Mouse (Mus musculus): ENCODE measurements around the gene Olfr1140. TPM values are rescaled to one million over a fixed set of nuclear protein-coding genes. Genes with fewer than 3 reads are reported as not detected.

Olfr1140 gene
- not detected in 2 replicates for polyA plus RNA-seq (2014; fragmentation: Nextera tagmentation; extraction: Ambion mirVana)

DNA sequence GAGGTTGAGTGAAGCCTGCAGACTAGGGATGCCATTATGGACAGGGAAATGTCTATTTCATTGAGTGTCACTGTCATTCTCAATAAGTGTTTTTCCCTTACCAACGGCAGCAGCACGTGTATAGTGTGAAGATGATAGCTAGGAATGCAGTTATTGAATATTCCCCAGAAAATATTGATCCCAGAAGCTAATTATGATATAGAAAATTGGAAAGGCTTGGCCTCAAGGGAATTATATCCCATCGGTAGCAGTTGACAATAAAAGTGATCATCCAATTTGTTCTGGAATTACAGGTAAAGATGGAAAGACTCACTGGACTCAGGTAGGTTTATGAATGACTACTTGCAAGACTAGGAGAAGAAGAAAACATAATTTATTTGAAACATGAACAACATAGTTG is at the start of gene Olfr1140:
Gene Olfr1140, plus strand, starts transcription at position 301 of the 400 bp plus-strand sequence.
- no peaks in the 10 kb centered on the region for H3K4me1 ChIP-seq (ENCODE audit: control insufficient read depth, insufficient read depth, low read length)
- H3K4me2 ChIP-seq (ENCODE audit: low read depth, low read length), result no peak within 1 kb of the TSS
- no peak within 1 kb of the TSS for H3K4me3 ChIP-seq (ENCODE audit: low read depth, low read length)
- H3K9me3 ChIP-seq (replicated peaks; ENCODE audit: control insufficient read depth, low read length), result no peaks in the 10 kb centered on the region
- WGBS, result 73% methylated on average over 3 of the region's 3 CpGs
- DNase-seq (ENCODE audit: low spot score) (no peak), ATAC-seq (replicated peaks; ENCODE audit: insufficient number of reproducible peaks, low FRiP score, low TSS enrichment, low read depth) (no peak)
- H3K27me3 ChIP-seq (ENCODE audit: control insufficient read depth, insufficient read depth, low read length), result no peaks in the 10 kb centered on the region
- H3K9ac ChIP-seq (replicated peaks; ENCODE audit: low read length), result no peak within 1 kb of the TSS
- no peak within 1 kb of the TSS for H3K27ac ChIP-seq (replicated peaks; ENCODE audit: low read depth, low read length)
- no peaks in the 10 kb centered on the region for H3K36me3 ChIP-seq (replicated peaks; ENCODE audit: control insufficient read depth, insufficient read depth, low read depth, low read length)

DNA sequence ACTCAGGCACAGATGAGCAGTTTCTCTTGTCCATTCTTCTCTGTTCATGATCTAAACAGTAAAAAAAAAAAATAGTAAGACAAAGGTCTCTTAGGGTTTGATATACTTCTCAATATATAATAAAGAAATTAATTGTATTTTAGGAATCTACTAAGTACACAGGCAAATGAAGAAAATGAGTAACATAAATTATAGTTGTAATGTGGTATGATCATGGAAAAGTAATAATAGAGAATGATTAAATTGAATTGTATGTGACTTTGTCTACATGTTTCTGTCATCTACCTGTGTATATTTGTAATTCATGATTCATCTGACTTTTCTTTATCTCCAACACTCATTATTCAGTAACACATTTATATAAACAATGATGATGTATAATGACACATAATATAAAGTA is 49.7 kb upstream of the Olfr1140 start, which contains the start of gene Olfr1136:
Gene Olfr1136, minus strand, starts transcription at position 101 of the 400 bp plus-strand sequence.
- ATAC-seq (replicated peaks; ENCODE audit: insufficient number of reproducible peaks, low FRiP score, low TSS enrichment, low read depth) (no peak), DNase-seq (ENCODE audit: low spot score) (no peak)
- Histone ChIP-seq H3K27ac (replicated peaks; ENCODE audit: low read depth, low read length) (no peak within 1 kb of the TSS), H3K9ac (replicated peaks; ENCODE audit: low read length) (no peak within 1 kb of the TSS), H3K27me3 (ENCODE audit: control insufficient read depth, insufficient read depth, low read length) (no peaks in the 10 kb centered on the region), H3K36me3 (replicated peaks; ENCODE audit: control insufficient read depth, insufficient read depth, low read depth, low read length) (no peaks in the 10 kb centered on the region), H3K4me1 (ENCODE audit: control insufficient read depth, insufficient read depth, low read length) (no peaks in the 10 kb centered on the region), H3K9me3 (replicated peaks; ENCODE audit: control insufficient read depth, low read length) (no peaks in the 10 kb centered on the region), H3K4me2 (ENCODE audit: low read depth, low read length) (no peak within 1 kb of the TSS), H3K4me3 (ENCODE audit: low read depth, low read length) (no peak within 1 kb of the TSS)

DNA sequence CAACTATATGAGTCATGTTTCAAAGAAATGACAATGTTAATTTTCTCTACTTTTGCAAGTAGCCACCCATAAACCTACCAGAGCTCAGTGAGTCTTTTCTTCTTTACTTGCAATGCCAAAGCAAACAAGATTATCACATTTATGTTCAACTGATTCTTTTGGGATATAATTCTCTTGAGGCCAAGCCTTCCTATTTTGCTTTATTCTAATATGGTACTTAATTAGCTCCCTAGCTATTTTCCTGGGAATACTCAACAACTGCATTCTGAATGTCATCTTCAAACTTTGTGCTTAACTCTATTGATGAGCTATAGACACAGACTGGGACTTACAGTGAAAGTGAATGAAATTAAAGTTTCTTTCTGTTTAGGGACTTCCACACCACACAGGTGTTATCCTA is 30.5 kb upstream of the Olfr1140 start, which contains the start of gene Olfr1137:
Gene Olfr1137, minus strand, starts transcription at position 101 of the 400 bp plus-strand sequence.
- Histone ChIP-seq H3K9ac (replicated peaks; ENCODE audit: low read length) (no peak within 1 kb of the TSS), H3K9me3 (replicated peaks; ENCODE audit: control insufficient read depth, low read length) (no peaks in the 10 kb centered on the region), H3K4me2 (ENCODE audit: low read depth, low read length) (no peak within 1 kb of the TSS), H3K36me3 (replicated peaks; ENCODE audit: control insufficient read depth, insufficient read depth, low read depth, low read length) (no peaks in the 10 kb centered on the region), H3K4me1 (ENCODE audit: control insufficient read depth, insufficient read depth, low read length) (no peaks in the 10 kb centered on the region), H3K27me3 (ENCODE audit: control insufficient read depth, insufficient read depth, low read length) (no peaks in the 10 kb centered on the region), H3K4me3 (ENCODE audit: low read depth, low read length) (no peak within 1 kb of the TSS), H3K27ac (replicated peaks; ENCODE audit: low read depth, low read length) (no peak within 1 kb of the TSS)
- no peak for ATAC-seq (replicated peaks; ENCODE audit: insufficient number of reproducible peaks, low FRiP score, low TSS enrichment, low read depth)
- DNase-seq (ENCODE audit: low spot score), result no peak

- Histone ChIP-seq H3K27ac (replicated peaks; ENCODE audit: low read depth, low read length) (no peak within 1 kb of the TSS), H3K36me3 (replicated peaks; ENCODE audit: control insufficient read depth, insufficient read depth, low read depth, low read length) (no peaks in the 10 kb centered on the region), H3K4me1 (ENCODE audit: control insufficient read depth, insufficient read depth, low read length) (no peaks in the 10 kb centered on the region), H3K9ac (replicated peaks; ENCODE audit: low read length) (no peak within 1 kb of the TSS), H3K4me2 (ENCODE audit: low read depth, low read length) (no peak within 1 kb of the TSS), H3K4me3 (ENCODE audit: low read depth, low read length) (no peak within 1 kb of the TSS), H3K27me3 (ENCODE audit: control insufficient read depth, insufficient read depth, low read length) (no peaks in the 10 kb centered on the region), H3K9me3 (replicated peaks; ENCODE audit: control insufficient read depth, low read length) (no peaks in the 10 kb centered on the region)
- ATAC-seq (replicated peaks; ENCODE audit: insufficient number of reproducible peaks, low FRiP score, low TSS enrichment, low read depth), result no peak
- 82% methylated on average over 1 of the region's 1 CpGs for WGBS
- no peak for DNase-seq (ENCODE audit: low spot score)
Measured at GRCm38 (mm10) chr2:87739878-87740277, 3.7 kb upstream of the Olfr1140 start, which contains the start of gene Olfr1138. Gene Olfr1138 (minus strand): TSS chr2:87739978.

- ATAC-seq (replicated peaks; ENCODE audit: insufficient number of reproducible peaks, low FRiP score, low TSS enrichment, low read depth) (no peak), DNase-seq (ENCODE audit: low spot score) (no peak)
- no peaks in the 10 kb centered on the region for H3K9me3 ChIP-seq (replicated peaks; ENCODE audit: control insufficient read depth, low read length)
- H3K4me1 ChIP-seq (ENCODE audit: control insufficient read depth, insufficient read depth, low read length), result no peaks in the 10 kb centered on the region
- no peaks in the 10 kb centered on the region for H3K36me3 ChIP-seq (replicated peaks; ENCODE audit: control insufficient read depth, insufficient read depth, low read depth, low read length)
- H3K27me3 ChIP-seq (ENCODE audit: control insufficient read depth, insufficient read depth, low read length), result no peaks in the 10 kb centered on the region
- H3K27ac ChIP-seq (replicated peaks; ENCODE audit: low read depth, low read length), result no peak within 1 kb of the TSS
- H3K9ac ChIP-seq (replicated peaks; ENCODE audit: low read length), result no peak within 1 kb of the TSS
- H3K4me2 ChIP-seq (ENCODE audit: low read depth, low read length), result no peak within 1 kb of the TSS
- H3K4me3 ChIP-seq (ENCODE audit: low read depth, low read length), result no peak within 1 kb of the TSS
- WGBS, result 89% methylated on average over 1 of the region's 1 CpGs
Measured at GRCm38 (mm10) chr2:87753891-87754290, 10.3 kb downstream of the Olfr1140 start, which contains the start of gene Olfr1141. Gene Olfr1141 (minus strand): TSS chr2:87753991.

GRCm38 (mm10) chr2:87776143-87776542 is 32.6 kb downstream of the Olfr1140 start:
- H3K9me3 ChIP-seq (replicated peaks; ENCODE audit: control insufficient read depth, low read length), result no peaks in the 10 kb centered on the region
- DNase-seq (ENCODE audit: low spot score) (no peak), ATAC-seq (replicated peaks; ENCODE audit: insufficient number of reproducible peaks, low FRiP score, low TSS enrichment, low read depth) (no peak)
- H3K4me3 ChIP-seq (ENCODE audit: low read depth, low read length), result no peak overlapping the region
- no peak overlapping the region for H3K9ac ChIP-seq (replicated peaks; ENCODE audit: low read length)
- 59% methylated on average over 1 of the region's 1 CpGs for WGBS
- H3K36me3 ChIP-seq (replicated peaks; ENCODE audit: control insufficient read depth, insufficient read depth, low read depth, low read length), result no peaks in the 10 kb centered on the region
- H3K27me3 ChIP-seq (ENCODE audit: control insufficient read depth, insufficient read depth, low read length), result no peaks in the 10 kb centered on the region
- H3K27ac ChIP-seq (replicated peaks; ENCODE audit: low read depth, low read length), result no peak overlapping the region
- H3K4me1 ChIP-seq (ENCODE audit: control insufficient read depth, insufficient read depth, low read length), result no peaks in the 10 kb centered on the region
- H3K4me2 ChIP-seq (ENCODE audit: low read depth, low read length), result no peak overlapping the region

DNA sequence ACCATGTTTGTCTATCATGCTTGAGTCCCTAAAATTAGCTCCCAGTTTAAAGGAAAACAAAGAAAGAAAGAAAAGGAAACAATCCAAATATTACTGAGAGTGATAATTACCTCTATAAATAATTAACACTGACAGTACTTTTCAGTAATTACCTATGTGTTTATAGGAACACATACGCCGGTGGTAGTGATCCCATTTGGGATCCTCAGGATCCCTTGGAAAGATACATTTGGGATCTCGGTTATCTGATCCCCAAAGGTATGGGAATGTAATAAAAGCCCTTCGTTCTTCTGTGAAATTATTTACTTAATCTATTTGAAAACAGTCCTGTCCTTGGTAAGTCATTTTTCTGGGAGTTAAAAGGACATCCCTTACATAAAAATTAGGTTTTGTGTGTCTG is 35.6 kb downstream of the Olfr1140 start, which contains the start of gene Olfr152:
Gene Olfr152, plus strand, starts transcription at position 301 of the 400 bp plus-strand sequence.
- no peak within 1 kb of the TSS for H3K27ac ChIP-seq (replicated peaks; ENCODE audit: low read depth, low read length)
- DNase-seq (ENCODE audit: low spot score) (no peak), ATAC-seq (replicated peaks; ENCODE audit: insufficient number of reproducible peaks, low FRiP score, low TSS enrichment, low read depth) (no peak)
- 91% methylated on average over 4 of the region's 4 CpGs for WGBS
- no peaks in the 10 kb centered on the region for H3K4me1 ChIP-seq (ENCODE audit: control insufficient read depth, insufficient read depth, low read length)
- no peak within 1 kb of the TSS for H3K4me2 ChIP-seq (ENCODE audit: low read depth, low read length)
- H3K27me3 ChIP-seq (ENCODE audit: control insufficient read depth, insufficient read depth, low read length), result no peaks in the 10 kb centered on the region
- H3K4me3 ChIP-seq (ENCODE audit: low read depth, low read length), result no peak within 1 kb of the TSS
- H3K36me3 ChIP-seq (replicated peaks; ENCODE audit: control insufficient read depth, insufficient read depth, low read depth, low read length), result no peaks in the 10 kb centered on the region
- H3K9ac ChIP-seq (replicated peaks; ENCODE audit: low read length), result no peak within 1 kb of the TSS
- no peaks in the 10 kb centered on the region for H3K9me3 ChIP-seq (replicated peaks; ENCODE audit: control insufficient read depth, low read length)

Data from embryonic facial prominence, embryonic 11.5 days (tissue).